Mouse (Mus musculus) embryonic fibroblast, embryonic 13.5 days (primary cell): ENCODE measurements around the gene Tmem221.

Experiments used
- CTCF ChIP-seq: IDR thresholded peaks from 2 replicates; pipeline ENCODE4 v1.5.1; 2011; ENCODE audit warnings: mild to moderate bottlenecking, control low read depth, low read length, moderate library complexity, borderline replicate concordance; ENCODE audit not compliant: insufficient read depth
- POLR2A ChIP-seq: IDR thresholded peaks from 2 replicates; pipeline ENCODE4 v1.6.1; 2011; ENCODE audit warnings: low read depth, mild to moderate bottlenecking, control low read depth, low read length, moderate library complexity

- TF ChIP-seq CTCF (peak; percentile 95), POLR2A (no peak)
Observed at GRCm38 (mm10) chr8:71521634-71522033, 37.0 kb downstream of the Tmem221 start.
